Comparison of ENCODE assay signal across 8 mouse cellular contexts in the genomic region with DNA sequence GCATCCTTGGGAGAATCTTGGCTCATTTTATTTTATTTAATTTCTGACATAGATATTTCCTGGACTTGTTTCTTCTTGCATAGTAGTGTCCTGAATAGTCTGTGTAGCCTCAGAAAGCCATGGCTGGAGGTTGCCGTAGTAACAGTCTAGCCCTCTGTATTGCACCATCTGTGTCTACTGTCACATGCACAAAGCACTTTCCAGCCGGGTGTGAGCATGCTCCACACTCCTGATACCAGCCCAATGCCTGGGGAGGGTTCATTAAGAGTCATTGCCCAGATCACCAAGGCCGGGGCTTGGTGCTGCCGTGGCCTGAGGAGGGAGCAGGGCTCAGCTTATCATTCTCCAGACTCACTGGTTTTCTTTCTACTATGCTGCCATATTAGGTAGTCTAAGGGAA.
DNase-seq lines count a peak whose midpoint lies in the region; ATAC-seq and TF ChIP-seq lines count a peak whose summit lies in the region.

No protein-coding gene starts in this region.

- intact Hi-C loops in left cerebral cortex, adult 2 months (cut with DNase I): loop anchor here (5.0 kb wide), 2 partner anchors 178 to 353 kb away; no protein-coding TSS in a partner anchor

- no peak for TF ChIP-seq POLR2A in liver, adult 2 months (IDR thresholded peaks at IDR 0.05; ENCODE audit: extremely low read depth, insufficient read depth, low read length)

- no peaks in the 10 kb centered on the region for H3K36me3 ChIP-seq in embryonic facial prominence, embryonic 10.5 days (replicated peaks)
- no peaks in the 10 kb centered on the region for H3K36me3 ChIP-seq in liver, adult 2 months (ENCODE audit: control insufficient read depth, insufficient read depth, low read length)
- H3K36me3 ChIP-seq in neural tube, embryonic 14.5 days (ENCODE audit: control insufficient read depth, insufficient read depth, low read length): no peaks in the 10 kb centered on the region

- peak; percentile 35; the same call in 1 of the 2 replicates for TF ChIP-seq CTCF in liver, adult 2 months (IDR thresholded peaks at IDR 0.05; ENCODE audit: low read depth, low read length)
- TF ChIP-seq CTCF in left cerebral cortex, adult 2 months (IDR thresholded peaks at IDR 0.05): no peak

- H3K27ac ChIP-seq in embryonic facial prominence, embryonic 10.5 days (replicated peaks): 0 out of 2 replicates have a peak overlapping the region, but pooled peaks have one; percentile 30
- no peak overlapping the region for H3K27ac ChIP-seq in liver, adult 2 months (replicated peaks; ENCODE audit: insufficient read depth, low read depth, low read length)
- no peak overlapping the region for H3K27ac ChIP-seq in neural tube, embryonic 14.5 days (ENCODE audit: low read depth, low read length)
- H3K27ac ChIP-seq in left cerebral cortex, adult 2 months: no peak overlapping the region

- peak; percentile 62 for ATAC-seq in neural tube, embryonic 14.5 days (ENCODE audit: low read depth)
- no peak for ATAC-seq in CD4-positive, CD25-positive, alpha-beta regulatory T cell, adult 4 months

- H3K9me3 ChIP-seq in embryonic facial prominence, embryonic 10.5 days: no peaks in the 10 kb centered on the region
- no peaks in the 10 kb centered on the region for H3K9me3 ChIP-seq in neural tube, embryonic 14.5 days (ENCODE audit: control insufficient read depth, low read length)

- no peak overlapping the region for H3K4me3 ChIP-seq in embryonic facial prominence, embryonic 10.5 days
- no peak overlapping the region for H3K4me3 ChIP-seq in liver, adult 2 months (ENCODE audit: insufficient read depth, low read depth, low read length)
- H3K4me3 ChIP-seq in neural tube, embryonic 14.5 days (ENCODE audit: low read depth, low read length): no peak overlapping the region
- H3K4me3 ChIP-seq in left cerebral cortex, adult 2 months: no peak overlapping the region

- DNase-seq in layer of hippocampus, adult 9-11 months: peak; percentile 78
- DNase-seq in layer of hippocampus, postnatal 25 days (ENCODE audit: extremely low spot score in 1 of 2, low spot score in 1 of 2): no peak
- DNase-seq in embryonic facial prominence, embryonic 10.5 days (ENCODE audit: low spot score): no peak
- DNase-seq in liver, adult 2 months (ENCODE audit: extremely low read depth, low read depth, low spot score): peak; percentile 91
- no peak for DNase-seq in left cerebral cortex, adult 2 months (ENCODE audit: extremely low spot score in 1 of 2, low spot score in 2 of 2)
- DNase-seq in B cell, adult 2 months: no peak

- no peak overlapping the region for H3K9ac ChIP-seq in liver, adult 2 months (ENCODE audit: low read depth, low read length)
- H3K9ac ChIP-seq in neural tube, embryonic 14.5 days (replicated peaks; ENCODE audit: low read depth, low read length): no peak overlapping the region

- no peaks in the 10 kb centered on the region for H3K27me3 ChIP-seq in embryonic facial prominence, embryonic 10.5 days (replicated peaks; ENCODE audit: low read depth, poor library complexity, severe bottlenecking)
- no peaks in the 10 kb centered on the region for H3K27me3 ChIP-seq in liver, adult 2 months (ENCODE audit: control insufficient read depth, insufficient read depth, low read length)
- no peaks in the 10 kb centered on the region for H3K27me3 ChIP-seq in neural tube, embryonic 14.5 days (ENCODE audit: control insufficient read depth, insufficient read depth, low read length)

- WGBS in embryonic facial prominence, embryonic 10.5 days: 74% methylated on average over 4 of the region's 4 CpGs
- WGBS in liver, adult 2 months: 14% methylated on average over 4 of the region's 4 CpGs
- WGBS in neural tube, embryonic 14.5 days: 20% methylated on average over 4 of the region's 4 CpGs

- H3K4me1 ChIP-seq in embryonic facial prominence, embryonic 10.5 days: peaks cover 6% of the 10 kb centered on the region
- H3K4me1 ChIP-seq in liver, adult 2 months (ENCODE audit: control insufficient read depth, insufficient read depth, low read length): peaks cover 24% of the 10 kb centered on the region
- no peaks in the 10 kb centered on the region for H3K4me1 ChIP-seq in neural tube, embryonic 14.5 days (ENCODE audit: control insufficient read depth, insufficient read depth, low read length)

- H3K79me2 ChIP-seq in liver, adult 2 months (ENCODE audit: control insufficient read depth, insufficient read depth, low read length): peaks cover 29% of the 10 kb centered on the region

- no peak overlapping the region for H3K4me2 ChIP-seq in neural tube, embryonic 14.5 days (ENCODE audit: low read depth, low read length)

Comparison
In these comparisons a context has a peak if more than half of its experiments do, and no peak if none do; other contexts are left out.
1. DNase-seq: peak in layer of hippocampus, adult 9-11 months (single experiment) and liver, adult 2 months (single experiment); none in layer of hippocampus, postnatal 25 days (0 of 2), embryonic facial prominence, embryonic 10.5 days (single experiment), left cerebral cortex, adult 2 months (0 of 2) and B cell, adult 2 months (0 of 2).